Mouse (Mus musculus): Measurements from ENCODE around the gene Arhgef9.

GRCm38 (mm10) chrX:95027907-95028306 is 168.7 kb downstream of the Arhgef9 start:
- no peak for TF ChIP-seq CTCF (IDR thresholded peaks at IDR 0.05; ENCODE audit: extremely low read depth, insufficient read depth, low read length)
- no peak for TF ChIP-seq POLR2A (IDR thresholded peaks at IDR 0.05; ENCODE audit: extremely low read depth, insufficient read depth, low read length)
